Mouse (Mus musculus) stomach, embryonic 16.5 days (tissue): ENCODE results near the gene Scube3. TPM values are rescaled to one million over a fixed set of nuclear protein-coding genes. Genes with fewer than 3 reads are reported as not detected.

Source experiments
- ATAC-seq: fragments of 200-750 bp; cut with Nextera tagmentation; 2 replicates; pipeline ENCODE4 v1.8.0; 2017; ENCODE audit warnings: moderate number of reproducible peaks, moderate TSS enrichment; ENCODE audit not compliant: insufficient read depth, low FRiP score
- H3K27ac ChIP-seq: fragments of 300-500 bp; sonication (generic); 2 replicates; pipeline ENCODE4 v1.5.1; 2014; ENCODE audit warnings: low read length
- H3K27me3 ChIP-seq: fragments of 300-500 bp; sonication (generic); 2 replicates; pipeline ENCODE4 v1.6.1; 2014; ENCODE audit warnings: low read length, control low read depth, mixed read lengths; ENCODE audit not compliant: control insufficient read depth, insufficient read depth
- H3K36me3 ChIP-seq: fragments of 300-500 bp; sonication (generic); 2 replicates; pipeline ENCODE4 v1.6.1; 2014; ENCODE audit warnings: low read length; ENCODE audit not compliant: control insufficient read depth, insufficient read depth
- H3K4me1 ChIP-seq: fragments of 300-500 bp; sonication (generic); 2 replicates; pipeline ENCODE4 v1.6.1; 2014; ENCODE audit warnings: low read length, control low read depth, mixed read lengths; ENCODE audit not compliant: control insufficient read depth, insufficient read depth
- H3K4me2 ChIP-seq: fragments of 300-500 bp; sonication (generic); 2 replicates; pipeline ENCODE4 v1.6.1; 2014; ENCODE audit warnings: low read depth, low read length, mixed read lengths
- H3K4me3 ChIP-seq: fragments of 300-500 bp; sonication (generic); replicated peaks from 2 replicates; pipeline ENCODE4 v1.5.1; 2014; ENCODE audit warnings: mild to moderate bottlenecking, low read length
- H3K9ac ChIP-seq: fragments of 300-500 bp; sonication (generic); 2 replicates; pipeline ENCODE4 v1.6.1; 2014; ENCODE audit warnings: low read length
- H3K9me3 ChIP-seq: fragments of 300-500 bp; sonication (generic); replicated peaks from 2 replicates; pipeline ENCODE4 v1.6.1; 2016; ENCODE audit warnings: low read length, control low read depth; ENCODE audit not compliant: control insufficient read depth
- WGBS: fragments of 180-500 bp; shearing (Covaris S2); extraction: QIAGEN DNeasy Blood & Tissue Kit; methylation state at CpG from one replicate; pipeline ENCODE4 v1.1.7; 2014; 5-methylcytosine and 5-hydroxymethylcytosine counted together
- polyA plus RNA-seq: library from polyadenylated mRNA; unstranded; fragments of >200 nt; fragmentation: Nextera tagmentation; extraction: Ambion mirVana; gene quantifications from 2 replicates; pipeline ENCODE4 v1.2.1, GENCODE M21; 2015

The Scube3 gene
- 1.3 and 2.5 TPM in 2 replicates for polyA plus RNA-seq

DNA sequence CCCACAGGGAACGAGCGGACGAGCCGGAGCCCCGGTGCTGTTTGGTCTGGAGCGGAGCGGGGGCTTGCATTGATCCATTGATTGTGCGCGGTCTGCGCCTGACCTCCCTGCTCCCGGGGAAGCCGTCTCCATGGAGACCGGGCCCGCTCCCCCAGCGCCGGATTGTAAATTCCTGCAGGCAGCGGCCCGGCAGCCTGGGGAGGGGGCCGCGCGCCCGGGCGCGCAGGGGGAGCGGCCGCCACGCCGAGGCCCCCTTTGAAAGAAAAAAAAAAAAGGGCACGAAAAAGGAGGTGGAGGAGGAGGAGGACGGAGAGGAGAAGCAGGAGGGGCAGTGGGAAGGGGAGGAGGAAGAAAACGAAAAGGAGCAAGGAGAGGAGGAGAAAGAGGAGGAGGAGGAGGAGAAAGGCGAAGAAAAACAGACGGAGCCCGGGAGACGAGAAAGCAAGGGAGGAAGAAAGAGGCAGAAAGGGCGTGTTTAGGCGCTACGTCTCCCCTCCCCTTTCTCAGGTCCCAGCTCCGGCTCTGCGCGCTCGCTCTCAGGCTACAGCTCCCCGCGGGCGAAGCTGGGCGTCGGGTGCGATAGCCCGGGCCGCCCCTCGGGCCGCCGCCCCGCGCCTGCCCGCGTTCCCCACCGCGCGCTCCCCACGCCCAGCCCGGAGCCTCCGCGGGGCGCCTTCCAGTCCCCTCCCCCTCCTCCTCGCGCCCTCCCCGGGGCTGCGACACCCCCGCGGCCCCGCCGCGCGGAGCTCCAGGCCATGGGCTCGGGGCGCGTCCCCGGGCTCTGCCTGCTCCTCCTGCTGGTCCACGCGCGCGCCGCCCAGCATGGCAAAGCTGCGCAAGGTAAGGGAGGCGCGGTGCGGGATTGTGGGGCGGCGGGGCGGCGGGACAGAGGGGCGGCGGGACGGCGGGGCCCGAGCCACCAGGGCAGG lies at the start of gene Scube3:
Scube3 (plus strand) TSS at position 371 of the 929 bp plus-strand sequence.
- H3K9ac ChIP-seq: peak within 1 kb of the TSS; percentile 78
- H3K4me3 ChIP-seq: peak within 1 kb of the TSS; percentile 63
- H3K27ac ChIP-seq: no peak within 1 kb of the TSS
- H3K36me3 ChIP-seq: no peaks in the 10 kb centered on the region
- ATAC-seq: peak; percentile 42; the same call in 1 of the 2 replicates
- peaks cover 26% of the 10 kb centered on the region for H3K27me3 ChIP-seq
- H3K4me2 ChIP-seq: peak within 1 kb of the TSS; percentile 100
- peaks cover 27% of the 10 kb centered on the region for H3K4me1 ChIP-seq
- no peaks in the 10 kb centered on the region for H3K9me3 ChIP-seq
- 1% methylated on average over 69 of the region's 97 CpGs for WGBS

DNA sequence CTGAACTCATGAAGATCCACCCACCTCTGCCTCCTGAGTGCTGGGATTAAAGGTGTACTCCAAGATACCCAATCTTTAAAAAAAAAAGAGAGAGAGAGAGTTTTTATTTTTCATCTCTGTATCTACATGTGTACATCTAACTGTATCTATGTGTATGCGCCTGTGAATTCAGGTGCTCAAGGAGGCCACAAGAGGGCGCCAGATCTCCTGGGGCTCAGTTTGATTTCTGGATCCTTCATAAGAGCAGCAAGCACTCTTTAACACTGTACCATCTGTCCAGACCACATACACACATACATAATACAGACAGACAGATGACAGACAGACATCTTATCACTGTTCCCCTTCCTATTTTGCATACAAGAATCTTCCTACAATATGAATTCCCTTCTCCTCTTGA lies 49.6 kb upstream of the Scube3 start:
- ATAC-seq: no peak
- WGBS: 86% methylated on average over 2 of the region's 2 CpGs
- Histone ChIP-seq H3K9me3 (peaks cover 2% of the 10 kb centered on the region; the same call in 1 of the 2 replicates), H3K4me1 (0 out of 2 replicates have a peak, but pooled peaks cover 4% of the 10 kb centered on the region), H3K9ac (no peak overlapping the region), H3K4me2 (no peak overlapping the region), H3K27me3 (no peaks in the 10 kb centered on the region), H3K36me3 (no peaks in the 10 kb centered on the region), H3K27ac (no peak overlapping the region), H3K4me3 (no peak overlapping the region)

DNA sequence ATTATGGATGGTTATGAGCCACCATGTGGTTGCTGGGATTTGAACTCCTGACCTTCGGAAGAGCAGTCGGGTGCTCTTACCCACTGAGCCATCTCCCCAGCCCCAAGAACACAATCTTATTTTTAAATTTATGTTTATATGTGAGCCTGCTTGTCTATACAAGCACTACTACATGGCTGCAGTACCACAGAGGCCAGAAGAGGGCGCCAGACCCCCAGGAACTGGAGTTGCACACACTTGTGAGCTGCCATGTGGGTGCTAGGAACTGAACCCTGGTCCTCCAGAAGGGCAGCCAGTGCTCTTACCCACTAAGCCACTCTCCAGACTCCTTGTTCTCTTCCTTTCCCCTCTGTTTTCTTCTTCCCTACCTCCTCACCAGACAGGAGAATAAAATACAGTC lies 48.1 kb upstream of the Scube3 start:
- H3K4me2 ChIP-seq: no peak overlapping the region
- no peak overlapping the region for H3K9ac ChIP-seq
- no peak for ATAC-seq
- no peaks in the 10 kb centered on the region; the same call in 1 of the 2 replicates for H3K4me1 ChIP-seq
- no peaks in the 10 kb centered on the region for H3K36me3 ChIP-seq
- H3K27ac ChIP-seq: no peak overlapping the region
- no peaks in the 10 kb centered on the region for H3K27me3 ChIP-seq
- 80% methylated on average over 3 of the region's 3 CpGs for WGBS
- peaks cover 2% of the 10 kb centered on the region; the same call in 1 of the 2 replicates for H3K9me3 ChIP-seq
- H3K4me3 ChIP-seq: no peak overlapping the region

DNA sequence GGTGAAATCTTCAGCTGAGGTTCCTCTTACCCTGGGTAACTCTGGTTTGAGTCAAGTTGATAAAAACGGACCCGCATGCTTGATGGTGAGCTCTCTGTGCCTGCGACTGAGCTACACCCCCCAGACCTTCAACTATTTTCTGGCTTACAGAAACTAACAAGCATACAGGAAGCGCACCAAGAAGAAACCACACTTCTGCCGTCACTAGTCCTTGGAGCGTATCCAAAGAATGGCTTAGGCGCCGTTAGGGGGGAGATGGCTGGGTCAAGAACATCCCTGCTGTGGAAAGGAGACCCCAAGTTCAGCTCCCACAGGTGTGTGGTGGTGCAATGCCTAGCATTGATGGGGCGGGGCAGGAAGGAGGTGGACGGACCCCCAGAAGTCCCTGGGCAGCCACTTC lies 45.5 kb upstream of the Scube3 start:
- Histone ChIP-seq H3K9ac (no peak overlapping the region), H3K4me1 (no peaks in the 10 kb centered on the region; the same call in 1 of the 2 replicates), H3K27me3 (no peaks in the 10 kb centered on the region), H3K4me2 (no peak overlapping the region), H3K36me3 (no peaks in the 10 kb centered on the region), H3K27ac (no peak overlapping the region), H3K4me3 (no peak overlapping the region), H3K9me3 (peaks cover 5% of the 10 kb centered on the region; the same call in 1 of the 2 replicates)
- ATAC-seq: no peak
- 77% methylated on average over 10 of the region's 10 CpGs for WGBS

DNA sequence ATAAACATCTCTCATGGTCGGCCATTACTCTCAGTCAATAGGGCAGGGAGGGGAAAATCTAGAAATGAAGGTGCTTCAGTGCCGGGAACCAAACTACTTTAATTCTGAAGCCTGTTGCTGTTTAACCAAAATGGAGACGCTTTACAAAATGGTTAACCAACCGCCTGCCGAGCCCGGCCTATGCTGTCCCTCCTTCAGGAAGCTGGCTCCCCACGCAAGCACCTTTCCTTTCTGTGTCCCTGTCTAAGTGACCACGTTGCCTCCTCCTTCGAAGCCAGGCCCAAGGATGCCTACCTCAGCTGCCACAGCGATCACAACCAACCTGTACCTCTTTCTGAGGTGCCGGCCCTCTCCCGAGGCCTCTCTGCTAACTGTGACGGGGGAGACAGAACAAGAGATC lies 44.6 kb upstream of the Scube3 start:
- 81% methylated on average over 13 of the region's 13 CpGs for WGBS
- H3K4me1 ChIP-seq: no peaks in the 10 kb centered on the region; the same call in 1 of the 2 replicates
- no peaks in the 10 kb centered on the region for H3K36me3 ChIP-seq
- no peak overlapping the region for H3K4me3 ChIP-seq
- H3K27me3 ChIP-seq: no peaks in the 10 kb centered on the region
- no peak overlapping the region for H3K27ac ChIP-seq
- no peak for ATAC-seq
- H3K9ac ChIP-seq: no peak overlapping the region
- H3K4me2 ChIP-seq: no peak overlapping the region
- peaks cover 5% of the 10 kb centered on the region; the same call in 1 of the 2 replicates for H3K9me3 ChIP-seq

DNA sequence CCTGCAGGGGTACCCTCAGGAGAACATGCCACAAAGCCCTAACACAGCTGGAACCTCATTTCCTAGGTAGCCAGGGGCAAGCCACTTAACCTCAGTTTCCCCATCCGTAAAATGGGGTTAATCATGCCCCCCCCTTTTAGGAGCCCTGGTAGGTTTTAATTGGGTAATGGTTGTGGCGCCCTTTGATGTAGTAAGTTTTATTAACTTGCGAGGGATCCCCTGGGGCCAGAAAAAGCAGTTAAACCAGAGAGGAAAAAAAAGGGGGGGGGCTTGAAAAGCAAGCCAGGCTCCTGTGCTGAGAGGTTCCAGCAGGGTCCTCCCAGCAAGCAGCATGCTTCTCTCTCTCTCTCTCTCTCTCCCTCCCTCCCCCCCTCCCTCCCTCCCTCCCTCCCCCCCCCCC lies 42.9 kb upstream of the Scube3 start:
- Histone ChIP-seq H3K9me3 (0 out of 2 replicates have a peak, but pooled peaks cover 3% of the 10 kb centered on the region), H3K4me3 (no peak overlapping the region), H3K9ac (no peak overlapping the region), H3K27ac (no peak overlapping the region), H3K27me3 (no peaks in the 10 kb centered on the region), H3K4me1 (no peaks in the 10 kb centered on the region; the same call in 1 of the 2 replicates), H3K36me3 (no peaks in the 10 kb centered on the region), H3K4me2 (no peak overlapping the region)
- ATAC-seq: peak; percentile 17; the same call in 1 of the 2 replicates
- 55% methylated on average over 3 of the region's 3 CpGs for WGBS

DNA sequence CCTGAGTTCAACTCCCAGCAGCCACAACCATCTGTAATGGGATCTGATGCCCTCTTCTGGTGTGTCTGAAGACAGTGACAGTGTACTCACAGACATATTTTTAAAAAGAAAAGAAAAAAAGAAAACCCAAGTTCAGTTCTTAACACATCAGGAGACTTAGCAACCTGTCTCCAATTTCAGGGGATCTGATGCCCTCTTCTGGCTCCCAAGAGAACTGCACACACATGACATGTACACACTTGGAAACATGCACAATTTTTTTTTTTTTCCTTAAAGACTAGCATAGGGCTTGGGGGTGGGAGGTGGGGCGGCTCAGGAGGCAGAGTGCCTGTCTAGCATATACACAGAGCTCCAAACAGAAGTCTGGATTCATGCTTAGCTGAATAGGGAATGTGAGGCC lies 41.3 kb upstream of the Scube3 start:
- no peak for ATAC-seq
- no peak overlapping the region for H3K4me2 ChIP-seq
- no peak overlapping the region for H3K9ac ChIP-seq
- 90% methylated on average over 1 of the region's 1 CpGs for WGBS
- no peaks in the 10 kb centered on the region; the same call in 1 of the 2 replicates for H3K4me1 ChIP-seq
- H3K36me3 ChIP-seq: no peaks in the 10 kb centered on the region
- H3K9me3 ChIP-seq: 0 out of 2 replicates have a peak, but pooled peaks cover 3% of the 10 kb centered on the region
- no peak overlapping the region for H3K4me3 ChIP-seq
- H3K27me3 ChIP-seq: no peaks in the 10 kb centered on the region
- no peak overlapping the region for H3K27ac ChIP-seq

DNA sequence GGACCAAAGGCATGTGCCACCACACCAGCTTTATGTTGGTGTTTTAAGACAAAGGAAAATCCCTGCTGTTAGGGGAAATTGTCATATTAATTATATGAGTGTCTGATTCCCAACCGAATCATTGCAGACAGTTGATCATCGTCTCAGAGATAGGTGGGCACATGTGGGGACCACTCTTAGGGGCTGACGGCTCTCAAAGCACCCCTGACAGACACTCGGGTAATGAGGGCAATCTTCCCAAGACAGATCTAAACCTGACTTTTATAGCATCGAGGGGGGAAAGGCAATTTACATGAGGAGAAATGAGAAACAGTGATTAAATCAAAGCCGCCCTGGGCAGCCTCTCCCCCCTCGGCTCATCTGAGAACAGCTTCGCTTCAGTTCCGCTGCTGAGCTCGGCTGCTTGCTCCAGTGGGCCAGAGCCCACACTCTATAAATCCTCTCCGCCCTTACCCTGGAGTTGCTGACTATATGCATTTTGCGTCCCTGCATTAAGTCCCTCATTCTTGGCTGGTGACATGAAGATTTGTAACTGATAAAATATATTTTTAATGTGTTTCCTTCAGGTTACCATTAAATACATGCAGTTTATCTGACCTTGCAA lies 40.6 kb upstream of the Scube3 start:
- no peaks in the 10 kb centered on the region; the same call in 1 of the 2 replicates for H3K4me1 ChIP-seq
- H3K4me2 ChIP-seq: no peak overlapping the region
- H3K36me3 ChIP-seq: no peaks in the 10 kb centered on the region
- 0 out of 2 replicates have a peak, but pooled peaks cover 3% of the 10 kb centered on the region for H3K9me3 ChIP-seq
- no peaks in the 10 kb centered on the region for H3K27me3 ChIP-seq
- H3K9ac ChIP-seq: no peak overlapping the region
- H3K4me3 ChIP-seq: no peak overlapping the region
- WGBS: 43% methylated on average over 12 of the region's 12 CpGs
- no peak overlapping the region for H3K27ac ChIP-seq
- ATAC-seq: no peak

DNA sequence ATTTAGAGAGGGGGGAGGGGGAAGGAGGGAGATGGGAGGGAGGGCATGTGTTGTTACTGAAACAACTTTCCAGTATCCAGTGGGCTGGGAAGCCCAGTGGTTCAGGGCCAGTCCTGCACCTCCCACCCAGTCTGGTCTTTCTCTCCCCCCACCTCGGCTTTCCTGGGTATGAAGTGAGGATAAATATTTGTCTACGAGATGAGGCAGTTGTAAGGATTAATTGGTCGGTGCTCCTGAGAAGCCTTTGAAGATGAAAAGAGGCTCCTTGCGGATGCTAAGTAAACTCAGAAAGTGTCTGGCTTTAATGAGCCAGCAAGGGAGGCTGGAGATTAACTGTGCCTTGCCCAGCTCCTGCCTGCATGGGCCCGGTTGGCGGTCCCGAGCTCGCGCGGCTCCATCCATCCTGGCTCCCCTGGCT lies 40.0 kb upstream of the Scube3 start:
- no peak overlapping the region for H3K27ac ChIP-seq
- no peaks in the 10 kb centered on the region for H3K27me3 ChIP-seq
- H3K9me3 ChIP-seq: 0 out of 2 replicates have a peak, but pooled peaks cover 3% of the 10 kb centered on the region
- H3K4me2 ChIP-seq: no peak overlapping the region
- no peak overlapping the region for H3K4me3 ChIP-seq
- WGBS: 23% methylated on average over 10 of the region's 10 CpGs
- no peaks in the 10 kb centered on the region for H3K36me3 ChIP-seq
- no peak for ATAC-seq
- H3K9ac ChIP-seq: no peak overlapping the region
- no peaks in the 10 kb centered on the region; the same call in 1 of the 2 replicates for H3K4me1 ChIP-seq
